ENCODE assay signal across 25 mouse cellular contexts in genomic region chr10:21410711-21411110, GRCm38 (mm10). TPM values are rescaled to one million over a fixed set of nuclear protein-coding genes. Genes with fewer than 3 reads are reported as not detected.
DNase-seq lines count a peak whose midpoint lies in the region; ATAC-seq lines count a peak whose summit lies in the region.
"Had no signal": no experiment of that assay in that cellular context is flagged by ENCODE, and none has a peak within 500 bp of the region (broad histone marks: within the 10 kb centered on the region; RNA-seq: fewer than 3 reads in every experiment).

No protein-coding gene starts in this region.

- H3K9ac ChIP-seq in midbrain, embryonic 11.5 days (ENCODE audit: low read length) = no peak overlapping the region
- no peak overlapping the region for H3K9ac ChIP-seq in midbrain, embryonic 15.5 days
- H3K9ac ChIP-seq: embryonic facial prominence, embryonic 13.5 days; embryonic facial prominence, embryonic 15.5 days; forebrain, embryonic 13.5 days; forebrain, embryonic 15.5 days; forebrain, postnatal 0 days had no signal

- no peak overlapping the region for H3K27ac ChIP-seq in midbrain, embryonic 11.5 days (ENCODE audit: low read depth, low read length)
- no peak overlapping the region for H3K27ac ChIP-seq in midbrain, embryonic 15.5 days
- H3K27ac ChIP-seq: embryonic facial prominence, embryonic 13.5 days; embryonic facial prominence, embryonic 15.5 days; forebrain, embryonic 13.5 days; forebrain, embryonic 15.5 days had no signal

- H3K4me2 ChIP-seq in midbrain, embryonic 11.5 days = no peak overlapping the region
- H3K4me2 ChIP-seq in midbrain, embryonic 15.5 days = no peak overlapping the region
- H3K4me2 ChIP-seq: embryonic facial prominence, embryonic 13.5 days; embryonic facial prominence, embryonic 15.5 days; forebrain, embryonic 13.5 days; forebrain, embryonic 15.5 days had no signal

- H3K4me1 ChIP-seq in midbrain, embryonic 11.5 days (ENCODE audit: control insufficient read depth, insufficient read depth, low read length) = no peaks in the 10 kb centered on the region
- no peaks in the 10 kb centered on the region for H3K4me1 ChIP-seq in midbrain, embryonic 15.5 days
- H3K4me1 ChIP-seq: embryonic facial prominence, embryonic 13.5 days; embryonic facial prominence, embryonic 15.5 days; forebrain, embryonic 15.5 days had no signal

- 83% methylated on average over 5 of the region's 5 CpGs for WGBS in midbrain, embryonic 11.5 days
- WGBS in midbrain, embryonic 15.5 days = 73% methylated on average over 5 of the region's 5 CpGs

- H3K4me3 ChIP-seq in midbrain, embryonic 11.5 days (ENCODE audit: low read depth, low read length) = no peak overlapping the region
- H3K4me3 ChIP-seq in midbrain, embryonic 15.5 days = no peak overlapping the region
- H3K4me3 ChIP-seq: embryonic facial prominence, embryonic 13.5 days; embryonic facial prominence, embryonic 15.5 days; forebrain, embryonic 13.5 days; forebrain, embryonic 15.5 days had no signal

- no peak for ATAC-seq in midbrain, embryonic 11.5 days (ENCODE audit: low FRiP score)
- no peak for ATAC-seq in midbrain, embryonic 15.5 days (replicated peaks)
- ATAC-seq: CD4-positive, CD25-positive, alpha-beta regulatory T cell, adult 4 months; forebrain, embryonic 13.5 days; forebrain, embryonic 15.5 days; forebrain, postnatal 0 days had no signal

- peak; percentile 28 for DNase-seq in midbrain, embryonic 11.5 days (ENCODE audit: low spot score, missing footprints)
- peak; percentile 61 for DNase-seq in NIH3T3 (ENCODE audit: low read depth)
- DNase-seq in right cerebral cortex, adult 18-20 months = no peak
- no peak for DNase-seq in lung, postnatal 25 days (ENCODE audit: low spot score)
- DNase-seq: adrenal gland, adult 2 months; adrenal gland, postnatal 10 days; adrenal gland, postnatal 25 days; cerebellum, adult 11 months; cerebellum, adult 18-20 months; cerebellum, adult 8-10 months; cerebellum, adult 9-11 months; cerebellum, postnatal 14 days; cerebellum, postnatal 36 days; embryo, embryonic 11 days; forebrain, postnatal 0 days had no signal

- H3K27me3 ChIP-seq in midbrain, embryonic 11.5 days (ENCODE audit: control insufficient read depth, insufficient read depth, low read length) = no peaks in the 10 kb centered on the region
- no peaks in the 10 kb centered on the region for H3K27me3 ChIP-seq in midbrain, embryonic 15.5 days (replicated peaks)
- H3K27me3 ChIP-seq: CH12.LX; embryonic facial prominence, embryonic 13.5 days; embryonic facial prominence, embryonic 15.5 days; forebrain, embryonic 13.5 days; forebrain, embryonic 15.5 days had no signal

- no peaks in the 10 kb centered on the region for H3K36me3 ChIP-seq in midbrain, embryonic 11.5 days (ENCODE audit: control insufficient read depth, insufficient read depth, low read length)
- H3K36me3 ChIP-seq in midbrain, embryonic 15.5 days (replicated peaks) = no peaks in the 10 kb centered on the region
- H3K36me3 ChIP-seq: embryonic facial prominence, embryonic 13.5 days; embryonic facial prominence, embryonic 15.5 days; forebrain, embryonic 15.5 days; G1E had no signal

- H3K9me3 ChIP-seq in midbrain, embryonic 11.5 days (ENCODE audit: control insufficient read depth, low read length) = no peaks in the 10 kb centered on the region
- H3K9me3 ChIP-seq in midbrain, embryonic 15.5 days = no peaks in the 10 kb centered on the region
- H3K9me3 ChIP-seq: embryonic facial prominence, embryonic 13.5 days; embryonic facial prominence, embryonic 15.5 days; forebrain, embryonic 13.5 days; forebrain, embryonic 15.5 days; G1E had no signal

RNA-seq across cellular contexts. Expression of gene Aldh8a1, which starts 33.6 kb away (rescaled TPM):
- 0.07 TPM in 1 of 2 replicates, not detected in the other for polyA plus RNA-seq in midbrain, embryonic 11.5 days (2014; fragmentation: Nextera tagmentation; extraction: Ambion mirVana)
- polyA plus RNA-seq in midbrain, embryonic 15.5 days (2015; fragmentation: Nextera tagmentation; extraction: Ambion mirVana) = 0.06 and 0.18 TPM in 2 replicates
- polyA plus RNA-seq: adrenal gland, adult 2 months; CD4-positive, CD25-positive, alpha-beta regulatory T cell, adult 4 months; embryonic facial prominence, embryonic 11.5 days; embryonic facial prominence, embryonic 13.5 days; embryonic facial prominence, embryonic 15.5 days; forebrain, embryonic 11.5 days; forebrain, embryonic 15.5 days; forebrain, postnatal 0 days; G1E had no signal

Comparison
In these comparisons a context has a peak if more than half of its experiments do, and no peak if none do; other contexts are left out.
1. DNase-seq: peak in midbrain, embryonic 11.5 days (single experiment) and NIH3T3 (single experiment); none in right cerebral cortex, adult 18-20 months (single experiment) and lung, postnatal 25 days (single experiment).